Mouse (Mus musculus) brain, embryonic 14.5 days (tissue): ENCODE measurements around the gene Mamdc4.

Source experiments
- CTCF ChIP-seq: fragments of 200-500 bp; IDR thresholded peaks from 2 replicates; pipeline ENCODE4 v1.5.1; 2012; ENCODE audit warnings: inconsistent platforms, mild to moderate bottlenecking, moderate library complexity, borderline replicate concordance; ENCODE audit not compliant: insufficient read depth, insufficient read length; ENCODE audit errors: extremely low read depth
- POLR2A ChIP-seq: fragments of 200-500 bp; IDR thresholded peaks from 2 replicates; pipeline ENCODE4 v1.6.1; 2012; ENCODE audit warnings: mild to moderate bottlenecking, inconsistent platforms, borderline replicate concordance; ENCODE audit not compliant: poor library complexity, insufficient read depth, insufficient read length, severe bottlenecking; ENCODE audit errors: extremely low read depth

DNA sequence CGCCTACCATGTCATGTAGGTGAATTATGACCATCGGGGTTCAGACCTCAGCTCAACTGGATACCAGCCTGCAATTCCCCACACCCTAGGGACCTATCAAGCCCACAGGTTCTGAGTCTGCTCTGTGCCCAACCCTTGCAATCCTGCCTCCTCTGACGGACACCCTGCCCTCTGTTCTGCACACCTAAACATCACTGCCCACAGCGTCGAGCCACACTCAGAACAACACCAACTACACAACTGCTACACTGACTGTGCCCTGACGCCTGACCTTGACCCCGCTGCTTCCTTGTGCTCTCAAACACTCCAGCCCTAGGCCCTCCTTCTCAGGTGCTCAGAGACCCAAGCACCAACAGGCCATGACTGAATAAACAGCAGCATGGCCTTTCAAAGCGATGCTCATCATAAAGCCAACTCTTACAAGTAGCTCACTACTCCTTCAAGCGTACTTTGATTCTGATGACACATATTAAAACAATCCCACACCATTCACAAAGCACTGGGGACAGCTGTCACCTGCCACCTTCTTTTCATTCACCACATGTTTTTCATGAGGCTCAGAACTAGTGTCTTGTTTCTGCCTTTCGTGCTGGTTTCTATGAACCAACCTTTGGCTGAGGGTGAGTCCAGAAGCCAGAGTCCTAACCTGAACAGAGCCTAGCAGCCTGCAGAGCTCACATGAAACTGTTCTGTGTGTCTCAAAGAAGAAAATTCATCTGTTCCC, 32.8 kb downstream of the Mamdc4 start:
- TF ChIP-seq CTCF (no peak), POLR2A (no peak)
